Mouse (Mus musculus) central nervous system, embryonic 11.5 days (tissue): ENCODE measurements around the gene Slamf7. TPM values are rescaled to one million over a fixed set of nuclear protein-coding genes. Genes with fewer than 3 reads are reported as not detected.

Experiments
- polyA plus RNA-seq: library from polyadenylated mRNA; depleted of rRNA; stranded (reverse); fragments of >200 nt; gene quantifications from 2 replicates; pipeline ENCODE4 v1.2.3, GENCODE M21; 2012; rRNA removed

Gene Slamf7
- polyA plus RNA-seq, result 0.01 TPM in 1 of 2 replicates, not detected in the other

DNA sequence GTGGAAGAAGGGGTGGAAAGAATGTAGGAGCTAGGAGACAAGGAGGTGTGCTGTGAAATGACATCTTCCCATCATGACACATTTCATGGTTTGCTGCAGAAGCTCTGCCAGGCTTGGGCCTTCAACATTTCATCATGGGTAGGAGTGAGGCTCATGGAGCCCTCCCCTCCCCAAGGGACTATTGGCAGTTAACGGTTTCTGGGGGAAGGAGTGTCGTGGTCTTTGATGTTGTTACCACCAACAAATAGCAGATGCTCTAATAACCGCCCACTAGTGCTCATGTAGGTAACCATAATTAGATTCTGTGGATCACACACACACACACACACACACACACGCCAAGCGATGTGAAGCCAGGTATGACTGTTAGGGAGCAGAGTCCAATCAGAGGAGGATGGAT, at the start of gene Slamf7:
Gene Slamf7 (minus strand): TSS at position 302 of the 400 bp plus-strand sequence.

GRCm38 (mm10) chr1:171681531-171682299, 28.9 kb upstream of the Slamf7 start, which contains the start of gene Cd48:
Gene Cd48 (plus strand): TSS chr1:171682009.

DNA sequence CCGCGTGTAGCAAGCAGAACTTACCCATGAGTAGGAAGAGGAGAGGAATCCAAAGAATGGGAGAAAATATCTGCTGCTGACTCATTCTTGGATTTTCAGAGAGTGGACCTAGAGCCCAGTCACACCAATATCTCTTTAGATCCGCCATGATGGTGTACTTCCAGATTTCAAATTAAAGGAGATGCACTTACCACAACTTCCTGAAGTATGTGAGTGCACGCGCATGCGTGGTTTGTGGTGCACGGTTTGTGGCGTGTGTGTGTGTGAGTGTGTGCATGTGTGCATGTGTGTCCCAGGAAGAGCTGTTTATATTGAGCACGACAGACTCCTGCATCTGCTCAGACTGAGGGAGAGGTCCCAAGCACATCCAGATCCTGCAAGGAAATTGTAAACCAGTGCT, 45.7 kb downstream of the Slamf7 start, which contains the start of gene Ly9:
Gene Ly9 (minus strand): TSS at position 235 of the 400 bp plus-strand sequence.

Other genes starting within 250 kb of the Slamf7 start
- gene Usf1, start 241.7 kb downstream of the Slamf7 start, polyA plus RNA-seq, result 99.5 and 131 TPM in 2 replicates
- gene Tstd1, start 234.2 kb downstream of the Slamf7 start, polyA plus RNA-seq, result 3.7 and 5.0 TPM in 2 replicates
- gene F11r, start 215.5 kb downstream of the Slamf7 start, polyA plus RNA-seq, result 7.0 and 10.3 TPM in 2 replicates
- 9.4 and 11.0 TPM in 2 replicates for gene Alyref2, start 149.6 kb downstream of the Slamf7 start, polyA plus RNA-seq
- gene Itln1, start 117.7 kb downstream of the Slamf7 start, polyA plus RNA-seq, result not detected in 2 replicates
- gene Cd244a, start 93.8 kb downstream of the Slamf7 start, polyA plus RNA-seq, result 0.05 TPM in 1 of 2 replicates, not detected in the other
- 0.07 and 0.18 TPM in 2 replicates for gene Ly9, start 45.6 kb downstream of the Slamf7 start, polyA plus RNA-seq
- gene Cd48, start 29.0 kb upstream of the Slamf7 start, polyA plus RNA-seq, result 0.77 and 0.85 TPM in 2 replicates
- gene Slamf1, start 114.1 kb upstream of the Slamf7 start, polyA plus RNA-seq, result 0.17 and 0.22 TPM in 2 replicates
- 0.49 and 0.87 TPM in 2 replicates for gene Cd84, start 186.7 kb upstream of the Slamf7 start, polyA plus RNA-seq
- 0.06 TPM in 2 replicates for gene Gm10521, start 242.6 kb upstream of the Slamf7 start, polyA plus RNA-seq